Mouse (Mus musculus): ENCODE measurements around the gene Flvcr1.

DNA sequence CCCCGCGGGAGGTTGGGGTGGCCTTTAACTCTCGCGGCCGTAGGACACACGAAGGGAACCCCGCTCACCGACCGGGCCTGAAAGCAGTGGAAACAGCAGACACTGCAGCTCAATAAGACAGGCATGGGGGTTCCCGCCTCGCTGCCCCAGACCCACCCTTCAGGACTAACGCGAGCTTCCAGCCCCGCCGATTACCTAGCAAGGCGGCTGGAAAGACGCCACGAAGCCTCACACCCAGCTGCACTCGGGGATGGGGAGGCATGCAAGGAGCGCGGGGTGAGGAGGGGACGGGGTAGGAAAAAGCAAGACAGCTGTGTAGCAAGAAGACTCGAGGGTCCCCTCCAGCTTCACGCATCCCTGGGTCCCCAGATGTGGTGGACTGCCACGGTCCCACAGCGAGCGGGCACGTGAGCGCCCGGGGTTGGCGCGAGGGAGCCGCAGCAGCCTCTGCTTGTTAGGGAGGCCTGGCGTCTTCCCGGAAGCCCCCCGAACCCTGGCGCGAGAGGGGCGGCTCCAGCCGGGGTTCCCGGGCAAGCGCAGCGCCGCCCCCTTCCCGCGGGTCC lies 47.4 kb downstream of the Flvcr1 start:
- no peak for TF ChIP-seq CTCF (IDR thresholded peaks at IDR 0.05; ENCODE audit: low read depth, low read length)
- no peak for TF ChIP-seq POLR2A (IDR thresholded peaks at IDR 0.05; ENCODE audit: borderline replicate concordance, low read depth, low read length)
